Mouse (Mus musculus) lung, postnatal 10 days (tissue): Measurements from ENCODE around the gene Vmn2r69.

Experiments used
- DNase-seq: peaks from one replicate; pipeline ENCODE4 v3.0.0; 2021

The Vmn2r69 gene

DNA sequence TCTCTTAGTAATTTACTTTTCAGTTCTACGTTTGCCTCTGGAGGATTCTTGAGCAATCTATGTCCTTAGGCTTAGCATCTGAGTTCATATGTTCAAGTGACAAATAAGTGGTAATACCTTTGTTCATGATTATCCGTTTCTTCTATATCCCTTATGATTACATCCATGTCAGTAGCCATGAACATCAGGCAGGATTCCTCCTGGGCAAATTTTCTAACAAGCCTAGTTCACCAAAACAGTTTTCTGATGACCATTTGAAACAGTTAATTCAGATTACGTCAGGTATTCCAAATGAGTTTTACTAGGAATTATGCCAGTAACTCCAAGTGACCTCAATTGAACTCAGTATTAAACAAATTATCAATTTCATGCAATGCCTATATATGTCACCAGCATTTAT lies at the start of gene Vmn2r69:
TSS of gene Vmn2r69 (minus strand) at position 101 of the 400 bp plus-strand sequence.
- no peak for DNase-seq
